Mouse (Mus musculus) bone marrow, adult 2 months (tissue): ENCODE results near the gene Fancc.

ENCODE experiments used
- CTCF ChIP-seq: fragments of 200-500 bp; IDR thresholded peaks from 2 replicates; pipeline ENCODE4 v1.5.1; 2011; ENCODE audit warnings: low read length, control low read depth; ENCODE audit not compliant: control insufficient read depth, insufficient read depth
- POLR2A ChIP-seq: fragments of 200-500 bp; IDR thresholded peaks from 2 replicates; pipeline ENCODE4 v1.6.1; 2011; ENCODE audit warnings: low read depth, mild to moderate bottlenecking, control low read depth, low read length, borderline replicate concordance; ENCODE audit not compliant: control insufficient read depth

DNA sequence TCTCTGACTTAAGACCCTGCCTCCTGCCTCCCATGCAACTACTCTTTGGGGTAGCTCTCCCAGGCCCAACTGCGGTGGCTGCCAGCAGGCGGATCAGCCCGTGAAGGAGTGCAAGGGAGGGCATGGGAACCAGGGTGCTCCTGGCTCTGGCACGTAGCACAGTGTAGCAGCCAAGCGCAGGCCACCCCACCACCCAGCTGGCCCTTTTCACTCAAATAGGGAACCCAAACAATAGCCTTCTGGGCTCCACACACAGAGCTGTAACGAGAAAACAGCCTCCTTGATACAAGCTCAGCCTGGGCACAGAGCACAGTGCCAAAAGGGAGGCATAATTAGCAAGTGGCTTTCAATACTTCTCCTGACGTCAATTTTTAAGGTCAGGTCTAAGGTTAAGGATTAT, 160.7 kb downstream of the Fancc start:
- no peak for TF ChIP-seq POLR2A
- TF ChIP-seq CTCF = no peak
